Mouse (Mus musculus) right cerebral cortex, adult 2 months (tissue): ENCODE results near the gene Dars.
"Not testable (repeated sequence)": the region's sequence is repeated elsewhere in the genome, so short reads cannot be mapped to it uniquely, and the experiment has no call there.

ENCODE experiments used
- DNase-seq, 2 experiments: peaks; one replicate each; pipeline ENCODE4 v3.0.0; 2021 to 2022; ENCODE audit warnings: low spot score in 2 of 2

Gene Dars

DNA sequence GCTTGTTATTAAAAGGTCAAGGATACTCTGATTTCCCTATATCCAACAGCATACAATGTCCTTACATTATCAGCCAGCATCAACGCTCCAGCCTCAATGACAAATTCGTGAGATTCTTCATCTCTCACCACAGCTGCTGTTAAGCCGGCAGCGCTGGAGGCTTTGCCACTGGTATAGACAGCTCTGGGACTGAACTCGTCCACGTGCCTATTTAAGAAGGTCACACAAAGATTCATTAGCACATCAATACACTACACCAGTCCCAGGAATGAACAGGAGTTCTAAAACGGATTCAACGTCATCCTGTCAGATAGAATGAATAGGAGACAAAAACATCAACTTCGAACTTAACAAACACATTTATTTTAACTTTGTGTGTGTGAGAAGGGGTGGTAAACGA, 72.9 kb downstream of the Dars start:
- no peak for DNase-seq

DNA sequence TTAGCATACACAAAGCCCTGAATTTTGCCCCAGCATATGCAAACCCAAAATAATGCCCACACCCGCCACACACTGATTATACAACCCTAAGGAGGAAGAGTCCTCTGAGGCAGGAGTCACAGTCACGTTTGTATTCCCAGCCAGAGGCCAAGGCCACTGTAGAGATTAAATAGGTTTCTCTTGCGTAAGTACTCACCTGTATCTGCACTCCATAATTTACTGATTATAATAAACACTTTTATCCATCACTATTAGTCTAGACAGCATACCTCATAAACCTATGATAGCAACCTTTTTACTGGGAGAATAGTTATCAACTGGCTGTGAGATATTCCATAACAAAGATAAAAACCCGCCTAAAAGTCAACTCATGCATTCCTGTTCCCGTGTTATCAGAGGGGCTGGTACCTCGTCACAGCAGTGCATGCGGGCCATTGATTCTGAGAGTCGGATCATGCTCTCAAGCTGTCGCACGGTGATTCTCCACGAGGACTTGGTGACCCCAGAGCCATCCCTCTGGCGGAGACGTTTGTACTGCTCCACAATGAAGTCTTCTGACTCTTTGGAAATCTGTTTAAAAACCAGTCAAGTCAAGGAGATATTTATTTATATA, 79.4 kb downstream of the Dars start:
- no peak for DNase-seq

DNA sequence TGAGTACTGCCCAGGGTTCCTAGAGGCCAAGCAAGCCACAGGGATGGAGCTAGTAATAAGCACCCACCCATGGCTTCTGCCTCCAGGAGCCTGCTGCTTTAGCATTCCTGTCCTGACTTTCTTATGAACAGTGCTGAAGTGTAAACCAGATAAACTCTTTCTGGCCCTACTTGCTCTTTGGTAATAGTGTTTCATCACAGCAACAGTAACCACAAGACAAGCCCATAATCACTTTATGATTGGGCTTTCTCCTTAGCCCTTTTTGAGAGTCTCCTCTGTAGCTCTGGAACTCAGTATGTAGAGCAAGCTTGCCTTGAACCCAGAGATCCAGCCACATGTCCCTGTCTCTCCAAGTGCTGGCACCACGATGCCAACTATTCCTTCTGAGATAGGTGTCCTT, 86.9 kb downstream of the Dars start:
- no peak for DNase-seq

DNA sequence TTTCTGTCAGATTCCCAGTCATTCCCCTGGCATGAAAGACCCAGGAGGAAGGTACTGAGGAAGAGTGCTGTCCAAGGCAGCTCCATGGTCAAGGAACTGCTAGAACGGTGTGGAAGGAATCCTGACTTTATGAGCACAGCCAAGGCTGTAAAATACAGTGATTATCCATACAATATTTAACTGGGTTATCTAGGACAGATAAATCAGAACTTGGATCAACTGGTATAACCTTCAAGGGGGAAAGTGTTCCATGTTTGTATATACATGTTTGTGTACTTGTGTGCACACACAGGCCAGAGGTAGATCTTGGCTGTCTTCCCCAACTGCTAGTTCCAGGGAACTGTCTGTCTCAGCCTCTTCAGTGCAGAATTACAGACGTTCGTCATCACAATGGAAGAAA, 89.0 kb downstream of the Dars start, which contains the start of gene Lct:
TSS of gene Lct (minus strand) at position 101 of the 400 bp plus-strand sequence.
- no peak for DNase-seq

DNA sequence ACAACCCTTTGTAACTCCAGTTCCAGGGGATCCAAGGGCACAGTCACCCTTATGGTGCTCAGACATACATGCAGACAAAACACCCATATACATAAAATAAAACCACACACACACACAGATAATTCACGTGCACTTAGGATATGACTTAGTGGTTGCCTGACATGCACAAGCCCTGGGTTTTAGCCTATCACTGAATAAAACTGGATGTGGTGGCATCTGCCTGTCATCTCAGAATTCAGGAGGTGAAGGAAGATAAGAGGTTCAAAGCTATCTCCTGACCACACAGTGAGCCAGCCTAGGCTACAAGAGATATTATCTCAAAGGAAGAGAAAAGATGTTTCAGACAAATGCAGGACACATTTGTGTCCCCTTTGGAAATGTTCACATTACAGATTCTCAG, 90.0 kb downstream of the Dars start:
- DNase-seq, result no peak

DNA sequence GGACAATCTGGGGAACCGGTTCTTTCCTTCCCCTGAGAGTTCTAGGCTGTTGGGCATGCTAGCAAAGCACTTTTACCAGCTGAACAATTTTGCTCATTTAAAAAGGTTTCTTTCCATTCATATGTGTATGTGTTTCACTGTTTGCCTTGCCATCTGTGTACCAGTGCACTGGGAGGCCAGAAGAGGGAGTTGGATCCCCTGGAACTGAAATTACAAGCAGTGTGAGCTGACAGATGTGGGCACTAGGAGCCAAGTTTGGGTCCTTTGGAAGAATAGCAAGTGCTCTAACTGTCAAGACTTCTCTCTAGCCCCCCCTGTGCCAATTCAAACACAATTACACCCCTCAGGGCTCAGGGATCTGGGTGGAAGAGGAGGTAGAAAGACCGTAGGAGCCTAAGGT, 92.4 kb downstream of the Dars start:
- DNase-seq, result no peak

DNA sequence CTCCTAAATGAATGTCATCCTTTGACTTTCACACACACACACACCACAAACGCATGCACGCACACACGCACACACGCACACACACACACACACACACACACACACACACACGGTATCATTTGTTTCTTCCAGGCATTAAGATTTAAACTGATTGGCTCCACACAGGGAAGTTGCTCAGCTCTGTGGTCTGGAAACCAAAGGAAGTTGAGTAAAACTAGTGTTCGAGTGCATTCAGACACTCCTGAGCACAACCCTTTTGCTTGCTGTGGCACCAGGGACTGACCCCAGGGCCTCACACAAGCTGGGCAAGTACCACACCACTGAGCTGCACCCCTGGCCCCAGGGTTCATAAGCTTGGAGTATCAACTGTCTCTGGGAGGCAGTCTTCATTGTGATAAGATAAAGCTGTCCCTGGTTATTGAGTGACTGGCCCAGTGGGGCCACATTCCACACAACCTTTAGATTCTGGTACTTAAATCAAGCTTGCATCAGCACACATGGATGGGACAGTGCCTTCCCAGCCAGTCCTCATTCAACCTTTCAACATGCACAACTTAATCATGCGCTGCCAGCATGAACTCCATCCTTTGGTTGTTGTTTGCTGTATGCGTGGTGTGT, 94.0 kb downstream of the Dars start:
- DNase-seq, result no peak

DNA sequence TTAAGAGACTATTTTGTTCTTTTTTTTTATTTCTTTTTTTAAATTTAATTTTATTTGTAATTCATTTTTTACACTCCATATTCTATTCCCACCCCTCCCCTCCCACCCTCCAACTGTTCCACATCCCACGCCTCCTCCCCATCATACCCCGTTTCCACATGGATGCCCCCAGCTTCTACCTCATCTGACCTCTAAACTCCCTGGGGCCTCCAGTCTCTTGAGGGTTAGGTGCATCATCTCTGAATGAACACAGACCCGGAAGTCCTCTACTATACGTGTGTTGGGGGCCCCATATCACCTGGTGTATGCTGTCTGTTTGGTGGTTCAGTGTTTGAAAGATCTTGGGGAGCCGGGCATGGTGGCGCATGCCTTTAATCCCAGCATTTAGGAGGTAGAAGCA, 97.9 kb downstream of the Dars start:
- DNase-seq, result not testable (repeated sequence)

DNA sequence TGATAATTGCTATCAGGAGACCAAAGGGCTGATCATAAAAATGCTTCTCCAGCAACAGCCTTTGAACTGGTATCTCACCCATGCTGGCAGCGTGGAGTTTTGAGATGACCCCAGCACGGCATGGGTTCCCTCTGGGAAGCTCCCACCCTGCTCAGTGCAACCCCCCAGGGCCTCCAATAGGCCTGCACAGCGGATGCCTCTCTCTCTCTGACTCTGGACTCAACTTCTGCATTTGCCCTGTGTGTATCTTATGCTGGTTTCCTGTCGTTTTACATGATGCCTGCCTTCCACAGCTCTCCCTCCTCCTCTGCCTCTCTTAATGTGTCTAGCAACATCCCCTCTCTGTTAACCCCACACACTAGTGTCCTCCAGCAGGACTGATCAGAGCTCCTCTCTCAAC, 102.5 kb downstream of the Dars start:
- no peak for DNase-seq
